Mouse (Mus musculus): ENCODE measurements around the gene Plekhg6. TPM values are rescaled to one million over a fixed set of nuclear protein-coding genes. Genes with fewer than 3 reads are reported as not detected.
A peak's percentile ranks its signal among the peaks of the same experiment; 100 is the strongest.

Plekhg6 gene
- polyA plus RNA-seq, 1 experiment from 2014 or later, result 0.47 TPM

DNA sequence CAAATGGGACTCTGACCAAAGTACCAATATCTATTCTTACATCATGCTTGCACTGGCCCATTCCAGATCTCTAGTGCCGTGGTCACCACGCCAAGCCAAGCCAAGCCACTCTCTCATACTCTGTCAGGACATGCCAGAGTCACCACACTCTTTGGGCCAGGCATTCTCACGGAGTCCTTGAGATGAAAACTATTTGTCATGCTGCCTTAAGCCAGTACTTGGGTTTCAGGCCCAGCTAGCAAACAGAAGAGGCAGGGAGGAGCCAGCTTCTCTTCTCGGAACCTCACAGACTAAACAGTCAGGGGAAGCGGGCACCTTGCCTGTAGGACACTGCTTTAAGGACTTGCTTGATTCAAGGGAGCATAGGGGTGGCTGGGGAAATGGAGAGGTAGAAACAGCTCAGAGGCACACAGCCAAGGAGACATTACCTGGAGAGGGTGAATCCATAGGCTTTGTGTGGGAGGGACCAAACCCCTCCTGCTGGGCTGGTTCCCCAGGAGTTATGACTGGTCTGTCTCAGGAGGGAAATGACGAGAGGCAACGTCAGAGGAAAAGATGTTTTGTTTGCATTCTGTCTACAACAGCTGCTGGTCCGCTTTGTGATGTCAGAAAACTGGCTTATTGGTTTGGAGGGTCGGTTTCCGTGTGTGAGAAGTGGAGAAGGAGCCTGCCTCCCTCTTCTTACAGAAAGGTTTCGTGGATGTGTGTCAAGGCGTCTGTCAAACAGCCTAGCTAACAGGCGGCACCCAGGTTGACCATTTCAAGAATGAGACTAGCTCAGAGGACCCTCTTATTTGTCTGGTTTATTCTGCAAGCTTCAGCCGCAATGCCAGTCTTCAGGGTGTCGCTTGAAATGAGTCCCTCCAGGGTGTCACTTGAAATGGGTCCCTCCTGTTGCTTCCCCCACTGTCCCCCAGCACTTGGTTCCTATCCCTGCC is 61.3 kb downstream of the Plekhg6 start:
- H3K27ac ChIP-seq, result no peak overlapping the region
- 62% methylated on average over 15 of the region's 15 CpGs for WGBS
- ATAC-seq (ENCODE audit: insufficient number of reproducible peaks, insufficient read depth, low FRiP score, low TSS enrichment), result no peak
- H3K4me1 ChIP-seq, result peaks cover 6% of the 10 kb centered on the region
- no peaks in the 10 kb centered on the region for H3K36me3 ChIP-seq
- H3K27me3 ChIP-seq, result peaks cover 41% of the 10 kb centered on the region
- no peak overlapping the region for H3K9ac ChIP-seq
- no peak overlapping the region for H3K4me3 ChIP-seq
- no peaks in the 10 kb centered on the region for H3K9me3 ChIP-seq
- H3K4me2 ChIP-seq (replicated peaks), result no peak overlapping the region

DNA sequence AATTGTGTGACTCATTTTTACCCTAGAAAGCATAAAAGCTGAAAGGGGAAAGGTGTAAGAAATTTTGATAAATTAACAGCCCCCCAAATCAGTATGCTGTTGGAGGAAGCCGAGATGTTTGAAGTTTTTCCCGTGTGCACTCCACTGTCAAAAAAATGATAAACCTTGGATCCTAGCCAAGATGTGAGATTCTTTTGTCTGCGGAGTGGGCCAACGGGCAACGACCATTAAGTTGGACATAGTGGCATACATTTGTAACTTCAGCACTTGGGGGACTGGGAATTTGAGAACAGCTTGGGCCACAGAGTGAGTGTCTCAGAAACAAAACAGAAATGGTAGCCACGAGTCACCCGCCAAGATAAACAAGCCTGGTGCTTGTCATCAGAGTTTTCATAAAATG is 63.5 kb downstream of the Plekhg6 start:
- no peak for ATAC-seq (ENCODE audit: insufficient number of reproducible peaks, insufficient read depth, low FRiP score, low TSS enrichment)
- Histone ChIP-seq H3K27ac (no peak overlapping the region), H3K9ac (no peak overlapping the region), H3K4me1 (peaks cover 26% of the 10 kb centered on the region), H3K4me2 (replicated peaks) (no peak overlapping the region), H3K36me3 (no peaks in the 10 kb centered on the region), H3K4me3 (no peak overlapping the region), H3K9me3 (no peaks in the 10 kb centered on the region), H3K27me3 (peaks cover 30% of the 10 kb centered on the region)
- 67% methylated on average over 7 of the region's 7 CpGs for WGBS

DNA sequence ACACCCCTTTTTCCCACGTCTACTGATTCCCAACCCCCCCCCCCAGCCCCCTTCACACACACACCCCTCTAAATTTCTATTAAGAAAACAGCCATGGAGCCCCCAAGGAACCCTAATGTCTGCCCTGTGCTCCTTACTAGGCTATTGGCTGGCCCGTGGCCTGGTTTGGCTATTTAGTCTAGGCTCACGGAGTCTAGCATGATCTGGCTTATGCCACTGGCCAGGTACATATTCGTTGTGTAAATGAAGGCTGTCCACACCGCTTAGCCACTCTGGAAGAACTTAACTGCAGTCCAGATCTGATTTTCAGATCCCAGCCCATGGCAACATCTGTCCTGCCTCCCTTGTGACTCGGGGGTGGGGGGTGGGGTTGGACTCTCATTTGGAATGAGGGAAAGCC is 65.8 kb downstream of the Plekhg6 start:
- peaks cover 26% of the 10 kb centered on the region for H3K4me1 ChIP-seq
- 67% methylated on average over 6 of the region's 6 CpGs for WGBS
- no peak for ATAC-seq (ENCODE audit: insufficient number of reproducible peaks, insufficient read depth, low FRiP score, low TSS enrichment)
- peaks cover 6% of the 10 kb centered on the region; the same call in 1 of the 2 replicates for H3K27me3 ChIP-seq
- no peaks in the 10 kb centered on the region for H3K36me3 ChIP-seq
- no peaks in the 10 kb centered on the region for H3K9me3 ChIP-seq
- no peak overlapping the region for H3K9ac ChIP-seq
- H3K4me3 ChIP-seq, result no peak overlapping the region
- H3K27ac ChIP-seq, result no peak overlapping the region
- H3K4me2 ChIP-seq (replicated peaks), result no peak overlapping the region

DNA sequence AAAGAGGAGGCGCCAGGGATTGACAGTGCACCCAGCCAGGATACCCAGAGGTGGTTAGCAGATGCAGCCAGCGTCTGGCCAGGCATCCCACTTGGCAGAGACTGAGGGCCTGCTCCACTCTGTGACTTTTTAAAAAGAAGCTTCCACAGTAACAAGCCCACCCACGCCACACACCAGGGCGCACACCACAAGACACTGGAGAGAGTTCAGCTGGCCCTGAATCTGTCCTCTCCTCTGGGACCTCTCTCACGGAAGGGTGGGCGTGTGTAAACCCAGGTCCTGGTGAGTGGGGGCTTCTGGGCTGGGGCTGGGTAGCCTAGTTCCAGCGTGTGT is 66.4 kb downstream of the Plekhg6 start:
- no peak for ATAC-seq (ENCODE audit: insufficient number of reproducible peaks, insufficient read depth, low FRiP score, low TSS enrichment)
- Histone ChIP-seq H3K27ac (no peak overlapping the region), H3K4me1 (peaks cover 29% of the 10 kb centered on the region)

DNA sequence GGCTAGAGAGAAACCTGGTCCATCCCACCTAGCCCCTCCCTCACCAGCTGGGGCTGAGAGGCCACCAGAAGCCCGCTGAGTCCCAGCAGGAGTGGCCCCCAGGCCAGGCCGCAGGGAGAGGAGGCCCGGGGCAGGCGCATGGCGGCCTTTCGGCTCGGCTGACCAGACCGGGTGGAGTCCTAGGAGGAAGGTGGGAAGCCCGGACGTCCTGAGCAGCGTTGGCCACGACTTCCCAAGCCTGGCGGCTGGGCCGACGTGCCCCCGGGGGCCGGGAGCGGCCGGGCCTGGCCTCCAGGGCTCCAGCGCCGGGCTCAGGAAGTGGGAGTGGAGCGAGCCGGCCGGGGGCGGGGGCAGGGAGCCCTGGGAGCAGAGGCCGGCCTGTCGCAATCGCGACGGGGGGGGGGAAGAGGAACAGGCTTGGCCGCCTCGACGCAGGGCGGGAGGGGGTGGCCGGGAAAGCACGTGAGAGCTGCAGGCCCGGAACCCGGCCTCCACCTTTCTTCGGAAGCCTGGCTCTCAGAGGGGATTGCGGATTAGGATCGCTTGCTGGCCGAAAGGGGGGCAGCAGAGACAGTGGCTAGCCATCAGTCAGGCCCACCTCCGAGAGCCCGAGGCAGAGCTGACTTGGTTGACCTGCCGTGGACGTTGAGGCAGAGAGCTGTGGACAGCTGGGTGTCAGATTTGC is 66.9 kb downstream of the Plekhg6 start, which contains the start of gene Ltbr:
Gene Ltbr, minus strand, starts transcription at position 340 of the 685 bp plus-strand sequence.
- peak; percentile 42 for ATAC-seq (ENCODE audit: insufficient number of reproducible peaks, insufficient read depth, low FRiP score, low TSS enrichment)
- WGBS, result 3% methylated on average over 44 of the region's 46 CpGs
- H3K27ac ChIP-seq, result peak within 1 kb of the TSS; percentile 65; the same call in 1 of the 2 replicates

More for the DNA sequence above, 66.4 kb downstream of the Plekhg6 start:
- Histone ChIP-seq H3K27me3 (0 out of 2 replicates have a peak, but pooled peaks cover 4% of the 10 kb centered on the region), H3K9ac (peak overlapping the region; percentile 75), H3K36me3 (no peaks in the 10 kb centered on the region), H3K4me2 (replicated peaks) (peak overlapping the region; percentile 67), H3K9me3 (no peaks in the 10 kb centered on the region), H3K4me3 (peak overlapping the region; percentile 44)
- WGBS, result 58% methylated on average over 7 of the region's 7 CpGs

More for the DNA sequence above, 66.9 kb downstream of the Plekhg6 start, which contains the start of gene Ltbr:
- Histone ChIP-seq H3K36me3 (no peaks in the 10 kb centered on the region), H3K4me3 (peak within 1 kb of the TSS; percentile 44), H3K27me3 (no peaks in the 10 kb centered on the region), H3K9me3 (no peaks in the 10 kb centered on the region), H3K4me1 (peaks cover 34% of the 10 kb centered on the region), H3K4me2 (replicated peaks) (peak within 1 kb of the TSS; percentile 67), H3K9ac (peak within 1 kb of the TSS; percentile 75)

Other genes starting within 250 kb of the Plekhg6 start
- gene Nop2, start 248.9 kb downstream of the Plekhg6 start, polyA plus RNA-seq (2016; fragmentation: Nextera tagmentation; extraction: Ambion mirVana), result 68.0 and 70.1 TPM in 2 replicates
- gene Iffo1, start 235.6 kb downstream of the Plekhg6 start, polyA plus RNA-seq (2016; fragmentation: Nextera tagmentation; extraction: Ambion mirVana), result 19.1 and 24.0 TPM in 2 replicates
- gene Gapdh, start 214.3 kb downstream of the Plekhg6 start, polyA plus RNA-seq (2016; fragmentation: Nextera tagmentation; extraction: Ambion mirVana), result 1,846 and 1,855 TPM in 2 replicates
- 186 and 191 TPM in 2 replicates for gene Ncapd2, start 189.1 kb downstream of the Plekhg6 start, polyA plus RNA-seq (2016; fragmentation: Nextera tagmentation; extraction: Ambion mirVana)
- 191 and 206 TPM in 2 replicates for gene Mrpl51, start 189.0 kb downstream of the Plekhg6 start, polyA plus RNA-seq (2016; fragmentation: Nextera tagmentation; extraction: Ambion mirVana)
- gene Vamp1, start 165.2 kb downstream of the Plekhg6 start, polyA plus RNA-seq (2016; fragmentation: Nextera tagmentation; extraction: Ambion mirVana), result 4.9 and 5.1 TPM in 2 replicates
- 2.2 and 2.5 TPM in 2 replicates for gene Tapbpl, start 148.9 kb downstream of the Plekhg6 start, polyA plus RNA-seq (2016; fragmentation: Nextera tagmentation; extraction: Ambion mirVana)
- 1.8 and 3.1 TPM in 2 replicates for gene Cd27, start 143.8 kb downstream of the Plekhg6 start, polyA plus RNA-seq (2016; fragmentation: Nextera tagmentation; extraction: Ambion mirVana)
- 0.20 and 0.29 TPM in 2 replicates for gene Tuba3a, start 94.8 kb downstream of the Plekhg6 start, polyA plus RNA-seq (2016; fragmentation: Nextera tagmentation; extraction: Ambion mirVana)
- gene Ltbr, start 66.9 kb downstream of the Plekhg6 start, polyA plus RNA-seq (2016; fragmentation: Nextera tagmentation; extraction: Ambion mirVana), result 27.2 and 28.2 TPM in 2 replicates
- 0.52 and 1.1 TPM in 2 replicates for gene Scnn1a, start 60.1 kb downstream of the Plekhg6 start, polyA plus RNA-seq (2016; fragmentation: Nextera tagmentation; extraction: Ambion mirVana)
- gene Tnfrsf1a, start 31.4 kb downstream of the Plekhg6 start, polyA plus RNA-seq (2016; fragmentation: Nextera tagmentation; extraction: Ambion mirVana), result 49.4 and 51.9 TPM in 2 replicates
- gene Cd9, start 114.0 kb upstream of the Plekhg6 start, polyA plus RNA-seq (2016; fragmentation: Nextera tagmentation; extraction: Ambion mirVana), result 70.5 and 72.0 TPM in 2 replicates
- gene Vwf, start 166.0 kb upstream of the Plekhg6 start, polyA plus RNA-seq (2016; fragmentation: Nextera tagmentation; extraction: Ambion mirVana), result 7.4 and 7.5 TPM in 2 replicates